Mouse (Mus musculus): Measurements from ENCODE around the gene Armc3. TPM values are rescaled to one million over a fixed set of nuclear protein-coding genes. Genes with fewer than 3 reads are reported as not detected.

Gene Armc3
- polyA plus RNA-seq, 1 experiment from 2014 or later = 2.1 TPM

DNA sequence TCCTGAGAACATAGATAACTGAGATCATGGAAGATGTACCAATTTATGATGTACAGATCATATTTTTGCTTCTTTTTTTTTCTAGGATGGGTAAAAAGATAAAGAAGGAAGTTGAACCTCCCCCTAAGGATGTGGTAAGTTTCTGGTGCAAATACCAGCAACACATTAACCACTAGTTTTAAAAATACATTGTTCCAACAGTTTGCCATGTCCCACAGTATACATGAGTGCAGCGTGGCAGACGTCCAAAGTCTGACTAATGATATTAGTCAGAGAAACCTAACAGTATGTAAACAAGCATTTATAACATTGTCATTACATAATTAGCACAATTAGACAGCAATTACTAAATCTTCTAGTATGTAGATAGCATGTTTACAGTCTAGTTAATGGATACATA, 2.6 kb downstream of the Armc3 start:
- Histone ChIP-seq H3K4me3 (replicated peaks; ENCODE audit: low read length) (no peak overlapping the region), H3K36me3 (replicated peaks; ENCODE audit: control insufficient read depth, insufficient read depth) (no peaks in the 10 kb centered on the region), H3K4me1 (replicated peaks; ENCODE audit: control insufficient read depth, insufficient read depth, low read length) (0 out of 2 replicates have a peak, but pooled peaks cover 6% of the 10 kb centered on the region), H3K27ac (no peak overlapping the region), H3K4me2 (replicated peaks) (no peak overlapping the region), H3K9ac (no peak overlapping the region), H3K27me3 (ENCODE audit: control insufficient read depth, insufficient read depth, low read length) (no peaks in the 10 kb centered on the region), H3K9me3 (ENCODE audit: control insufficient read depth, low read length) (no peaks in the 10 kb centered on the region)
- ATAC-seq (ENCODE audit: low FRiP score) = no peak
- no peak for DNase-seq (ENCODE audit: low spot score)
- 87% methylated on average over 2 of the region's 2 CpGs for WGBS

DNA sequence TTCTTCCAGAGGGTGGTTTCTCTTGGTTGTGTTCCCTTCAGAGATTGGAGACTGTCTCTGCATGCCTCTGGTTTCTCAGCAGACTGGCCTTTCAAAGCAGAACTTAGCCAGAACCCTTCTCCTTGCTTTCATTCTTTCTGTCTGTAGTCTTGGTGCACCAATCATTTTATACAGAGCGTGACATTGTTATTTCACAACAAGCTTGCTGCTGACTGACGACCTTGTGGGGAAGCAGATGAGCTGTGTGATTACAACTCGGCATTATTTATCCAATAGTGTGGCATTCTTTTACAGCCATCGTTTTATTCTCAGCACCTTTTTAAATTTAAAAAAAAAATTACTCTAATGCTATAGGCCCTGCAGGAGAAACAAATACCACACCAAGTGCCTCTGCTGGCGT, 35.2 kb downstream of the Armc3 start:
- Histone ChIP-seq H3K9me3 (ENCODE audit: control insufficient read depth, low read length) (no peaks in the 10 kb centered on the region), H3K27me3 (ENCODE audit: control insufficient read depth, insufficient read depth, low read length) (no peaks in the 10 kb centered on the region), H3K4me2 (replicated peaks) (no peak overlapping the region), H3K36me3 (replicated peaks; ENCODE audit: control insufficient read depth, insufficient read depth) (no peaks in the 10 kb centered on the region), H3K27ac (no peak overlapping the region), H3K9ac (no peak overlapping the region), H3K4me3 (replicated peaks; ENCODE audit: low read length) (no peak overlapping the region), H3K4me1 (replicated peaks; ENCODE audit: control insufficient read depth, insufficient read depth, low read length) (no peaks in the 10 kb centered on the region)
- 87% methylated on average over 5 of the region's 5 CpGs for WGBS
- DNase-seq (ENCODE audit: low spot score) = no peak
- no peak for ATAC-seq (ENCODE audit: low FRiP score)

DNA sequence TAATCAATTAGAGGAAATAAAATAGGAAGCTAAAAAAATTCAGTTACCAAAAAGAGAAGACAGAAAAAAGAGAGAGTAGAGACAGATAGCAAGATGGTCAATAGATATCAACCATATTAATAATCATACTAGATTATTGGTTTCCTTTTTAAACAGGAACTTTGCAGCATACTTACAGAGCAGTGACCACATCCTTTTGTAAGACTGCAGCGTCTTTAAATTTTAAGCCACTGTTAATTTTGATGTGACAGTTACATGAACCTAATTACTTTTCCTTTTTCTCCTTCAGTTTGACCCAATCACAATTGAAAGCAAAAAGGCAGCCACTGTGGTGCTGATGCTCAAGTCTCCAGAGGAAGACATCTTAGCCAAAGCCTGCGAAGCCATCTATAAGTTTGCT, 36.1 kb downstream of the Armc3 start:
- Histone ChIP-seq H3K9me3 (ENCODE audit: control insufficient read depth, low read length) (no peaks in the 10 kb centered on the region), H3K27me3 (ENCODE audit: control insufficient read depth, insufficient read depth, low read length) (no peaks in the 10 kb centered on the region), H3K9ac (no peak overlapping the region), H3K36me3 (replicated peaks; ENCODE audit: control insufficient read depth, insufficient read depth) (no peaks in the 10 kb centered on the region), H3K4me1 (replicated peaks; ENCODE audit: control insufficient read depth, insufficient read depth, low read length) (no peaks in the 10 kb centered on the region), H3K4me2 (replicated peaks) (no peak overlapping the region), H3K27ac (no peak overlapping the region), H3K4me3 (replicated peaks; ENCODE audit: low read length) (no peak overlapping the region)
- whole genome bisulfite sequencing = 90% methylated on average over 2 of the region's 2 CpGs
- DNase-seq (ENCODE audit: low spot score) (no peak), ATAC-seq (ENCODE audit: low FRiP score) (no peak)

DNA sequence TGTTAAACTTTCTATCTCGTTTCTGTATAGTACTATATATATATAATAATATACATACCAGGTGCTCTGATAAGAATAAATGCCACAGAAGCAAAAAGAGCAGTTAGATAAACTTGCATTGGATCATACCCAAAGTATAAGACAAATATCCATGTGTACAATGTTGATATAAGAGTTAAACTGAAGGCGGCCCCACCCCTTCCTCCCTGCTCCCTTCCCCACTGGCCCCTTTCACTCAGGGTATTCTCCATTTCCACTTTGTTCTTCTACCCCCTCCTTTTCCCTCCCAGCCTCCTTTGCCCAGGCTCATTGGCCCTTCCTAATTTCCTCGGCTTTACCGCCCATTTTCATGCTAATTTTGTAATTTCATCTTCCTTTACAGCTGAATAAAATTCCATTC, 36.5 kb downstream of the Armc3 start:
- Histone ChIP-seq H3K9me3 (ENCODE audit: control insufficient read depth, low read length) (no peaks in the 10 kb centered on the region), H3K4me2 (replicated peaks) (no peak overlapping the region), H3K4me3 (replicated peaks; ENCODE audit: low read length) (no peak overlapping the region), H3K27ac (no peak overlapping the region), H3K36me3 (replicated peaks; ENCODE audit: control insufficient read depth, insufficient read depth) (no peaks in the 10 kb centered on the region), H3K4me1 (replicated peaks; ENCODE audit: control insufficient read depth, insufficient read depth, low read length) (no peaks in the 10 kb centered on the region), H3K27me3 (ENCODE audit: control insufficient read depth, insufficient read depth, low read length) (no peaks in the 10 kb centered on the region), H3K9ac (no peak overlapping the region)
- 55% methylated on average over 4 of the region's 4 CpGs for WGBS
- ATAC-seq (ENCODE audit: low FRiP score) = no peak
- no peak for DNase-seq (ENCODE audit: low spot score)

DNA sequence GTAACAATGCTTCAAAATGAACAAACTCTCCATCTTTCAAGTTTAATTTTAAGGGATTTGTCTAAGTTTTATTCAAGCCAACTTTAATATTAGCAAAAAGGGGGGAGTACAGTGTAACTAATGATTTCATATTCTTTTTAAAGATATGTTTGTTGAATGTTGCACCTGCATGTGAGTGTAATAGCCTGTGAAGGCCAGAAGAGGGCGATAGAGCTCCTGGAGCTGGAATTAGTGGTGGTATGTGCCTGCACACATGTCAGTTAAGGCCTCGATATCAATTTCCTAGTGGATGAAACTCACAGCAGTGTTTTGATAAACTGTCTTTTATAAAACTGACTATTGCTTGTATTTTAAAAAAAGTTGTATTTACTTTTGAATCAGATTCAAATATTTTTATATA, 39.7 kb downstream of the Armc3 start:
- Histone ChIP-seq H3K4me1 (replicated peaks; ENCODE audit: control insufficient read depth, insufficient read depth, low read length) (no peaks in the 10 kb centered on the region), H3K27me3 (ENCODE audit: control insufficient read depth, insufficient read depth, low read length) (no peaks in the 10 kb centered on the region), H3K9me3 (ENCODE audit: control insufficient read depth, low read length) (no peaks in the 10 kb centered on the region), H3K4me3 (replicated peaks; ENCODE audit: low read length) (no peak overlapping the region), H3K27ac (no peak overlapping the region), H3K4me2 (replicated peaks) (no peak overlapping the region), H3K36me3 (replicated peaks; ENCODE audit: control insufficient read depth, insufficient read depth) (no peaks in the 10 kb centered on the region), H3K9ac (no peak overlapping the region)
- WGBS = 66% methylated on average over 2 of the region's 2 CpGs
- no peak for DNase-seq (ENCODE audit: low spot score)
- no peak for ATAC-seq (ENCODE audit: low FRiP score)

DNA sequence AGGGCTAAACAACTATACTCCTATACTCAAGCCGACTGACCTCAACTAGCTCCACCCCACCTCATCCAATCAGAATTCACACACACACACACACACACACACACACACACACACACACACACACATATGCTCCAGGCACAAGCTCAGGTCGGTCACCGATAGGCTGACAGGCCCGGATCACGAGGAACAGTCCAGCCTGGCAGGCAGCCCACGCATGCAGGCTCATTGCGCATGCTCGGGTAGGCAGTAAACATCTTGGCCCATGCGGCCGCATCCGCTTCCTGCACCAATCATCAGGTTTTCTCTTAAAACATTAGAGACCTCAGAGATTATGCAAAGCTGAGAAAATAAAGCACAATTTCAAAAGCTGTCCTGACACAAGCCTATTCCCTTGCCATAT, 50.5 kb downstream of the Armc3 start:
- 85% methylated on average over 11 of the region's 11 CpGs for WGBS
- ATAC-seq (ENCODE audit: low FRiP score) (no peak), DNase-seq (ENCODE audit: low spot score) (no peak)
- Histone ChIP-seq H3K36me3 (replicated peaks; ENCODE audit: control insufficient read depth, insufficient read depth) (no peaks in the 10 kb centered on the region), H3K4me1 (replicated peaks; ENCODE audit: control insufficient read depth, insufficient read depth, low read length) (no peaks in the 10 kb centered on the region), H3K9ac (no peak overlapping the region), H3K9me3 (ENCODE audit: control insufficient read depth, low read length) (no peaks in the 10 kb centered on the region), H3K27me3 (ENCODE audit: control insufficient read depth, insufficient read depth, low read length) (no peaks in the 10 kb centered on the region), H3K4me2 (replicated peaks) (no peak overlapping the region), H3K4me3 (replicated peaks; ENCODE audit: low read length) (no peak overlapping the region), H3K27ac (no peak overlapping the region)

DNA sequence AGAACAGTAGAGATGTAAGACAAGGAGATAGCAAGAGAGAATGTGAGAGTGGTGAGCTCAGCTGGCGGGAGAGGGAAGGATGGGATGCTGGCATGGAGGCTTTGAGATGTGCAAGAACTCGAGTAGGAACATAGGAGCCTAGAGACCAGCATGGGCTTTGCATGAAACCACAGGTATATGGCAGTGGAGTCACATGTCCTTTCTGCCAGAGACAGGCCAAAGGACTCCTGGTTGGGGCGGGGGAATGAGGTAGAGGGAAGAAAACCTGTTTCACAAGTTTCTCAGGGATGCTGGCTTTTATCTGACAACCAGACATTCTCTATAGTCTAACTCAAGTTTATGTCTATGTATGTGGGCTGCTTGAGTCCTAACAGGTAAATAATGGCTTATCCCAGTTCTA, 55.9 kb downstream of the Armc3 start:
- DNase-seq (ENCODE audit: low spot score) (no peak), ATAC-seq (ENCODE audit: low FRiP score) (no peak)
- Histone ChIP-seq H3K4me1 (replicated peaks; ENCODE audit: control insufficient read depth, insufficient read depth, low read length) (no peaks in the 10 kb centered on the region), H3K36me3 (replicated peaks; ENCODE audit: control insufficient read depth, insufficient read depth) (no peaks in the 10 kb centered on the region), H3K27me3 (ENCODE audit: control insufficient read depth, insufficient read depth, low read length) (no peaks in the 10 kb centered on the region), H3K4me2 (replicated peaks) (no peak overlapping the region), H3K27ac (no peak overlapping the region), H3K4me3 (replicated peaks; ENCODE audit: low read length) (no peak overlapping the region), H3K9me3 (ENCODE audit: control insufficient read depth, low read length) (no peaks in the 10 kb centered on the region), H3K9ac (no peak overlapping the region)
- WGBS = 81% methylated on average over 3 of the region's 3 CpGs

DNA sequence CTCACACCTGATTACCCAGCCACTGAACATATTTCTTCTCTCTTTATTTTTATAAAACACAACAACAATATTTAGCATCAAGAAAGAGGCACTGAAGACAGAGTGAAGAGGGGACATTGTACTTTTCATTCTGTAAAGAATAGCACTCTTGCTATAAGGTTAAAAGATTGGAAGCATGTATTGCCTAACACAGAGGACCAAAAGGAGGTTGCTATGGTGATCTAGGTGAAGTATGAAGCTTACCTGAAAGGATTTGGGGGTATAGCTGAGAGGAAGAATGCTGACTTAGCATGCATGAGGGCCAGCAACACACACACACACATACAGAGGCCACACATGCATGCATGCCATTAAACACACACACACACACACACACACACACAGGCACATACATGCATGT, 58.2 kb downstream of the Armc3 start:
- Histone ChIP-seq H3K36me3 (replicated peaks; ENCODE audit: control insufficient read depth, insufficient read depth) (no peaks in the 10 kb centered on the region), H3K4me2 (replicated peaks) (no peak overlapping the region), H3K27me3 (ENCODE audit: control insufficient read depth, insufficient read depth, low read length) (no peaks in the 10 kb centered on the region), H3K27ac (no peak overlapping the region), H3K4me1 (replicated peaks; ENCODE audit: control insufficient read depth, insufficient read depth, low read length) (no peaks in the 10 kb centered on the region), H3K4me3 (replicated peaks; ENCODE audit: low read length) (no peak overlapping the region), H3K9me3 (ENCODE audit: control insufficient read depth, low read length) (no peaks in the 10 kb centered on the region), H3K9ac (no peak overlapping the region)
- ATAC-seq (ENCODE audit: low FRiP score) = no peak
- DNase-seq (ENCODE audit: low spot score) = no peak

DNA sequence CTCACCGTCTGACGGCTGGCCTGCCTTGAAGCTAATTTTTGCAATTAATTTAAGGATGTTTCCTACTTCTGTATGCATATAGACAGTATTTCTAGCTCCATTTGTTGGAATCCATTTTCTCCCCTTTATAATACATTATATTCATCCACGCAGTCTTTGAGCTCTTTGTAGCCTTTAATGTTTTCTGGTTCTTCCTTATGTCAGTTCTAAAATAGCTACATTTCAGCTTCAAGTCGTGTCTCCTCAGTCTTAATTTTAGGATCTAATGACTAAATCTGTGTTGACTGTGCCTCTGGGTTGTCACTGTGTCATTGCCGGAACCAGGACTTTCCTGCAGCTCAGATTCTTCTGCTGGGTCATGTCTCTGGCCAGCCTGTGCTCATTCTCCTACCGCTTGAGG, 61.3 kb downstream of the Armc3 start:
- DNase-seq (ENCODE audit: low spot score) (no peak), ATAC-seq (ENCODE audit: low FRiP score) (no peak)
- Histone ChIP-seq H3K9ac (no peak overlapping the region), H3K27ac (no peak overlapping the region), H3K36me3 (replicated peaks; ENCODE audit: control insufficient read depth, insufficient read depth) (no peaks in the 10 kb centered on the region), H3K27me3 (ENCODE audit: control insufficient read depth, insufficient read depth, low read length) (no peaks in the 10 kb centered on the region), H3K9me3 (ENCODE audit: control insufficient read depth, low read length) (no peaks in the 10 kb centered on the region), H3K4me1 (replicated peaks; ENCODE audit: control insufficient read depth, insufficient read depth, low read length) (no peaks in the 10 kb centered on the region), H3K4me2 (replicated peaks) (no peak overlapping the region), H3K4me3 (replicated peaks; ENCODE audit: low read length) (no peak overlapping the region)
- WGBS = 78% methylated on average over 6 of the region's 6 CpGs

DNA sequence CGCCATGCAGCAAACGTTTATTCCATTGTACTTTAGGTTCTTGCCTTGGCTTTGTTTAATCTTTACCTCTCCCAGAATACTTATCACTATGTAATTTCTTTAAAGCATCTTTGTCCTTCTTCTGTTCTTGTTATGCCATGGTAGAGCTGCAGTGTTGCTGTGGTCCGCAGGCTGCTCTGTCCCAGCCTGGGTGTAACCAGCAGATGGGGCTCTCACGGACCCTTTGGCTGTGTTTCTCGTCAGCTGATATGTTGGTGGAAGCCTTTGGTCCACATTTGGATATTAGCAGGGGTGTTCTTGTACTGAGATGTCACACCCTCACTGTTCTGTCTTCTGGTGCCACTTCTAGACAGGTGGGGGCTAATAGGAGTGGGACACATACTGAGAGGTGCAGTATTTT, 64.3 kb downstream of the Armc3 start:
- Histone ChIP-seq H3K4me3 (replicated peaks; ENCODE audit: low read length) (no peak overlapping the region), H3K27ac (no peak overlapping the region), H3K9me3 (ENCODE audit: control insufficient read depth, low read length) (no peaks in the 10 kb centered on the region), H3K27me3 (ENCODE audit: control insufficient read depth, insufficient read depth, low read length) (no peaks in the 10 kb centered on the region), H3K4me1 (replicated peaks; ENCODE audit: control insufficient read depth, insufficient read depth, low read length) (no peaks in the 10 kb centered on the region), H3K4me2 (replicated peaks) (no peak overlapping the region), H3K9ac (no peak overlapping the region), H3K36me3 (replicated peaks; ENCODE audit: control insufficient read depth, insufficient read depth) (no peaks in the 10 kb centered on the region)
- DNase-seq (ENCODE audit: low spot score) (no peak), ATAC-seq (ENCODE audit: low FRiP score) (no peak)
- 55% methylated on average over 5 of the region's 5 CpGs for WGBS

Measured in hindbrain, embryonic 14.5 days (tissue).